Mouse (Mus musculus): ENCODE measurements at regions not wholly inside any gene's neighbourhood (a gene's known extent, or its start where the extent isn't known, plus 50 kb on each side); places are given as distances from the start of the nearest gene placed in this dataset.

DNA sequence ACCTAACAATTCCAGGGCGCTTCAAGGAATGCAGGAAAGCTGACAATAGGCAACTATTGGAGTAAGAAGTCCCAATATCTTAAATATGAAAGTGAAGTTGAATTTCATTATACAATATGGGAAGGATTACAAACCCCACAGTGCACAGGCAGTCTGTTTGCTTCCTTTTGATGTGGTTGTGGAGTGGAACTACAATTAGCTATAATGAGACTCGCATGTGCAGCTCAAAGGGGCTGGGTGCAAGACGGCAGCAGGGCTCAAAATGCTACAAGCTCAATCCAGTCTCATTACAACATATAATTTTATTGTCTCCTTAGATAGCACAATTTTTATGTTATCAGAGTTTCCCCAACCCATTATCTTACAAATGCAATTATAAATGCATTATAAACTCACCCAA lies 54.7 kb upstream of the Ccser1 start:
- DNase-seq (ENCODE audit: low spot score) = no peak

DNA sequence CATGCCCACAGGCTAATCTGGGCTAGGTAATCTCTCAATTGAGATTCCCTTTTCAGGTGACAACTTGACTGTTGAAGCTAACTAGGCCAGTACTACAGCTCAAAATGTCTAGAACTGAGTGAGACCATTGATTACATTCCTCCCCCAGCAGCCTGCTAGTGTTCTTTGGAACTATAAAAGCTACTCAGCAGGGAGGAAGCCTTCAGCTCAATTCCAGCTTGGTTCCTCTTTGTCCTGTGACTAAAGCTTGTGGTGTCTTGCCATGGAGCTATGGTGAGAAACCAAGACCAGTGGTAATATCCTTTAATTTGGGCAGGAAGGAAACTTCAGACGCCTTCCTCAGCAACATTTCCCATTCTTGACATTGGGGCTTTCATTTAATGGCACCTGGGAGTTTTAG lies 52.9 kb upstream of the Ccser1 start:
- DNase-seq (ENCODE audit: low spot score) = no peak

DNA sequence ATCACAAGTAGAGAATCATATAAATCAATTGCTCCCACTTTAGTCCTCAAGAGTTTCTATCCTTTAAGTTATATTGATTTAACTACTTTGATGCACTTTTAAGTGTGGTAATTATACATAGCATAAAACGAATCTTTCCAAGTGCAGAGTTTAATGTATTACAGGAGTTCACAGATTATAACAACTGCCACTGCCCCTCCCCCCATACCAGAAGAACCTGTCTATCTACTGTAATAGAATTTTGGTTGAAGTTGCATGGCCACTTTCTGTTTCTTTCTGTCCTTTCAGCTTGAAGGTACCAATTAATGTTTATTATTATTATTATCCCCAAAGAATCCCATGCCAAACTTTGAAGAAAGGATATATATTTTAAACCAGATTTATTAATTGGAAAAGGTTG lies 51.9 kb upstream of the Ccser1 start:
- DNase-seq (ENCODE audit: low spot score) = no peak
